Mouse (Mus musculus) ES-E14 (cell line): ENCODE results near the gene Tmem88b. TPM values are rescaled to one million over a fixed set of nuclear protein-coding genes. Genes with fewer than 3 reads are reported as not detected.
A peak's percentile ranks its signal among the peaks of the same experiment; 100 is the strongest.

Experiments
- DNase-seq: peaks from one replicate; pipeline ENCODE4 v3.0.0-alpha.2; 2013; ENCODE audit warnings: low read depth, low spot score
- H3K27ac ChIP-seq: 2 replicates; pipeline ENCODE4 v1.5.1; 2012; ENCODE audit warnings: low read depth, mild to moderate bottlenecking, low read length, moderate library complexity, mixed read lengths; ENCODE audit not compliant: poor library complexity, insufficient read depth, severe bottlenecking
- H3K36me3 ChIP-seq: 2 replicates; pipeline ENCODE4 v1.6.1; 2012; ENCODE audit warnings: mild to moderate bottlenecking, low read length, moderate library complexity, mixed read lengths; ENCODE audit not compliant: control insufficient read depth, poor library complexity, insufficient read depth, severe bottlenecking
- H3K4me1 ChIP-seq, 2 experiments: fragments of 150-350 bp in 1 of 2; sonication (generic) in 1 of 2; 2 replicates each; pipeline ENCODE4 v1.6.1; 2012; ENCODE audit warnings: low read length in 2 of 2, mild to moderate bottlenecking in 1 of 2, mixed read lengths in 1 of 2; ENCODE audit not compliant: control insufficient read depth in 2 of 2, insufficient read depth in 2 of 2, poor library complexity in 1 of 2
- H3K4me3 ChIP-seq, 2 experiments: fragments of 150-350 bp in 1 of 2; sonication (generic) in 1 of 2; 2 replicates each; pipeline ENCODE4 v1.5.1; 2012; ENCODE audit warnings: low read length in 2 of 2, low read depth in 1 of 2, mild to moderate bottlenecking in 1 of 2, mixed read lengths in 1 of 2; ENCODE audit not compliant: insufficient read depth in 1 of 2, poor library complexity in 1 of 2, severe bottlenecking in 1 of 2
- H3K9ac ChIP-seq: 2 replicates; pipeline ENCODE4 v1.6.1; 2012; ENCODE audit warnings: low read depth, mild to moderate bottlenecking, low read length, mixed read lengths; ENCODE audit not compliant: poor library complexity, insufficient read depth, severe bottlenecking
- H3K9me3 ChIP-seq: fragments of 150-350 bp; sonication (generic); 2 replicates; pipeline ENCODE4 v1.6.1; 2012; ENCODE audit warnings: low read depth, mild to moderate bottlenecking, low read length; ENCODE audit not compliant: control insufficient read depth, insufficient read depth
- CHD2 ChIP-seq: IDR thresholded peaks from 2 replicates; pipeline ENCODE4 v1.6.1; 2014; ENCODE audit warnings: mild to moderate bottlenecking, low read depth, low read length, inconsistent platforms
- HCFC1 ChIP-seq: IDR thresholded peaks from 2 replicates; pipeline ENCODE4 v1.6.1; 2012; ENCODE audit warnings: low read length, inconsistent platforms, borderline replicate concordance; ENCODE audit not compliant: insufficient read depth
- MAFK ChIP-seq: IDR thresholded peaks from 2 replicates; pipeline ENCODE4 v1.6.1; 2014; ENCODE audit warnings: mild to moderate bottlenecking, low read depth, low read length, inconsistent platforms; ENCODE audit not compliant: insufficient read depth
- ZC3H11A ChIP-seq: IDR thresholded peaks from 2 replicates; pipeline ENCODE4 v1.6.1; 2012; ENCODE audit warnings: low read depth, mild to moderate bottlenecking, inconsistent platforms, low read length, borderline replicate concordance
- ZNF384 ChIP-seq: IDR thresholded peaks from 2 replicates; pipeline ENCODE4 v1.6.1; 2012; ENCODE audit warnings: low read depth, low read length, inconsistent platforms
- in situ Hi-C, 2 experiments: fragments of 600-800 bp; cut with MboI; formaldehyde crosslinking; loops; one replicate each; pipeline ENCODE4 v1.15.1; 2025; ENCODE audit warnings: low sequenced_read_pairs in 2 of 2, inconsistent platforms in 1 of 2; ENCODE audit not compliant: unreplicated experiment in 2 of 2
- total RNA-seq: library from RNA; depleted of rRNA; stranded (reverse); fragments of 300-350 nt; gene quantifications from 2 replicates; pipeline ENCODE4 v1.2.3, GENCODE M21; 2012; rRNA removed

The Tmem88b gene
- 0.09 and 0.11 TPM in 2 replicates for total RNA-seq

DNA sequence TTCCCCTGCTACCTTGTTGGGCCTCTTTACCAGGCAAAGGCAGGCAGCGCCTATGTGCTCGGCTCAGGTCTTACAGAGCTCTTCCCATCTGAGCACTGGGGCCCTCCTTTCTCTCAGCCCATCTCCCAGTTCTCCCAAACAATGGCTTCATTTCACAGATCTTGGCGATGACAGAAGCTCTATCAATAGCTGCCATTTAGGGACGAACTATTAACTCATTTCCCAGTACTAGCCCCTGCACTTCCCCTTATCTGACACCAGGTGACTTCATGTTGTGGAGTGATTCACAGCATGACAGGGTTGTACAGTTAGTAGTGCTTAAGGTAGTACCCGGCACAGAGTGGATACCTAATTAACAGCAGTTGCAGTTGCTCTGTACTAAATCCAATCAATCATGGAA, at the start of gene Tmem88b:
TSS of gene Tmem88b (minus strand) at position 56 of the 400 bp plus-strand sequence.
- Histone ChIP-seq H3K4me3 (peak within 1 kb of the TSS; percentile 77 to 85; a peak in 2 of 4 replicates), H3K36me3 (no peaks in the 10 kb centered on the region), H3K9me3 (no peaks in the 10 kb centered on the region), H3K27ac (no peak within 1 kb of the TSS), H3K4me1 (peaks cover 5 to 7% of the 10 kb centered on the region in 2 experiments; a peak in 3 of 4 replicates), H3K9ac (peak within 1 kb of the TSS; percentile 26; the same call in 1 of the 2 replicates)
- in situ Hi-C loops: no loop called here
- TF ChIP-seq CHD2 (no peak), MAFK (no peak), ZNF384 (no peak), ZC3H11A (no peak), HCFC1 (no peak)
- DNase-seq: no peak

DNA sequence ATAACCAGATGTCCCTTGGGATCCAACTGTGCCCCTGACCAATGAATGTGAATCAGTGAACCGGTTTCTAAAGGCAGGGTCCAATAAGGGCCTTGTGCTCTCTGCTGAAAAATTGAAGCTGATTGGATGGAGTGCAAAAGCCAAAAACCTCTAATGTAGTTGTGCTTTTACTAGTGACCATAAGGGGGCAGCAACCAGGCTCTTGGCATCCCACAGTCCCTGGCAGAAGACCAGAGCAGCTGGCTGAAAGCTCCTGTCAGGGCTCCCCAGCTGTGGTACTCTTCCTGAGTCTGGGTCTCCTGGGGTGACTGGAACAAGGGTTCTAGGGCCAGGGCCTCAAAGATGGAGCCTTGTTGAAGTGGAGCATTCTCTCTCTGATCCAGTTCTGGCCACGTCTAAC, 48.2 kb upstream of the Tmem88b start:
- no peak overlapping the region for H3K4me3 ChIP-seq

DNA sequence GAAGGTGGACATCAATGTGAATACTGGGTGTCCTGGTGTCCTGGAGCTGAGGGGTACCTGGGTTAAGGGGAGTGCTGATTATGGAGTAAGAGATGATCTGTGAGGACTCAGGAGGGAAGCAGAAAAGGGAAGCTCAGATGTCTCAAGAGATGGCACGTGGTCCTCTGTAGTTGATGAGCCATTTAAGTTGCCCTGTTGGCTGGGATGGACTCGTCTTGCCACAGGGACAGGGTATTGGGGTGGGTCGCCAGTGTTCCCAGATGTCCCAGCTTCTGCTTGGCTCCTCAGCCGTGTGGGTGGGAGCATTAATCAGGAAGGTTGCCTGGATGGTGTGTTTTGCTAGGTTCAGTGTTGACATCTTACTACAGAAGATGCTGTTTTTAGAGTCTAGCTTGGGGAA, 47.6 kb upstream of the Tmem88b start:
- H3K4me1 ChIP-seq: peaks cover 0 to 6% of the 10 kb centered on the region in 2 experiments; a peak in 1 of 4 replicates
- no peak for DNase-seq
- TF ChIP-seq MAFK (no peak), HCFC1 (no peak), ZC3H11A (no peak), CHD2 (no peak), ZNF384 (no peak)

More for the DNA sequence above, 48.2 kb upstream of the Tmem88b start:
- no peak for TF ChIP-seq ZC3H11A
- TF ChIP-seq CHD2: peak; percentile 73
- no peak overlapping the region for H3K9ac ChIP-seq
- H3K4me1 ChIP-seq: peaks cover under 1 to 6% of the 10 kb centered on the region in 2 experiments; a peak in 2 of 4 replicates
- no peaks in the 10 kb centered on the region for H3K9me3 ChIP-seq
- no peak for DNase-seq
- peaks cover 2% of the 10 kb centered on the region; the same call in 1 of the 2 replicates for H3K36me3 ChIP-seq
- H3K27ac ChIP-seq: no peak overlapping the region
- in situ Hi-C loops: no loop called here

DNA sequence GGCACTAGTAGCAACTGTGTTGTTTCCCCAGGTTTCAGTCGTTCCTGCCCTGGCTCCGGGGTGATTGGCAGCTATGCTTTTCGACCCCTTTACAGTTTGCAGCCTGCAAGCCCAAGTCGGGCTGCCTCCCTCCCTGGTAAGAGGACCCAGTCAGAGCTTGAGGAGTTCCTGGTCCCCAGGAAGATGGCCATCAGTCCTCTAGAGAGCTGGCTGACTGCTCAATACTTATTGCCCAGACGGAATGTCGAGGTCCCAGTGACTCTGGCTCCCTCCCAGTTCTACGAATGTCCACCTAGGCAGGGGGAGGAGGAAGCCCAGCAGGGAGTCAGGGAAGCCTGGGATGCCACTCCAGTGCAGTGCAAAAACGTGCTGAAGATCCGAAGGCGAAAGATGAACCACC, 46.6 kb upstream of the Tmem88b start:
- no peak overlapping the region for H3K27ac ChIP-seq
- in situ Hi-C loops: no loop called here
- no peak for TF ChIP-seq HCFC1
- TF ChIP-seq ZC3H11A: no peak
- no peak for TF ChIP-seq CHD2
- no peak for TF ChIP-seq MAFK
- no peak for TF ChIP-seq ZNF384

More for the DNA sequence above, 47.6 kb upstream of the Tmem88b start:
- H3K9me3 ChIP-seq: no peaks in the 10 kb centered on the region
- no peak overlapping the region for H3K4me3 ChIP-seq
- no peak overlapping the region for H3K27ac ChIP-seq
- no peak overlapping the region for H3K9ac ChIP-seq
- peaks cover 2% of the 10 kb centered on the region; the same call in 1 of the 2 replicates for H3K36me3 ChIP-seq
- in situ Hi-C loops: no loop called here

DNA sequence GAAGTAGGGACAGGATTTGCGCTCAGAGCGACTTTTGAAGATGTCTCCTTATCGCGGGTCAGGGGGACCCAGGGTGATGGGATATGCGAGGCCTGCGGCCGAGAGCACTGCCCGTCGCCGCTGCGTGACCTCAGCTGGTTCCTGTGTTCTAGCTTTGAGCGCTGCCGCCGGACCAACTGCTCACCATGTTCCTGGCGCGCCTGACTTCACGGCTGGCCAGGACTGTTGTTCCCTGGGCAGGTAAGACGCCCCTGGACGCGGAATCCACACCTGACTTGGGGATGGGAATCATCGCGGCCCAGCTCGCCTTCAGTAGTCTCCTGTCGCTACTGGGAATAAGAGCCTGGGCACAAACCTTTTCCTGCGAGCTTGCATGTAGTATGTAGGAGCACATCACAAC, 46.2 kb upstream of the Tmem88b start:
- no peak for DNase-seq
- in situ Hi-C loops: no loop called here
- H3K9me3 ChIP-seq: no peaks in the 10 kb centered on the region
- H3K9ac ChIP-seq: peak overlapping the region; percentile 89
- H3K36me3 ChIP-seq: peaks cover 2% of the 10 kb centered on the region; the same call in 1 of the 2 replicates
- TF ChIP-seq HCFC1 (no peak), MAFK (no peak), CHD2 (no peak), ZNF384 (no peak), ZC3H11A (no peak)
- H3K4me1 ChIP-seq: peaks cover 0 to 6% of the 10 kb centered on the region in 2 experiments; a peak in 1 of 4 replicates
- peak overlapping the region; percentile 87 to 91 for H3K4me3 ChIP-seq
- H3K27ac ChIP-seq: no peak overlapping the region

More for the DNA sequence above, 46.6 kb upstream of the Tmem88b start:
- peak overlapping the region; percentile 89 for H3K9ac ChIP-seq
- peaks cover 2% of the 10 kb centered on the region; the same call in 1 of the 2 replicates for H3K36me3 ChIP-seq
- H3K9me3 ChIP-seq: no peaks in the 10 kb centered on the region
- no peak for DNase-seq
- peak overlapping the region; percentile 87 to 91 for H3K4me3 ChIP-seq
- peaks cover 0 to 6% of the 10 kb centered on the region in 2 experiments; a peak in 1 of 4 replicates for H3K4me1 ChIP-seq
